Mouse (Mus musculus): ENCODE data around the gene Zfp618.

DNA sequence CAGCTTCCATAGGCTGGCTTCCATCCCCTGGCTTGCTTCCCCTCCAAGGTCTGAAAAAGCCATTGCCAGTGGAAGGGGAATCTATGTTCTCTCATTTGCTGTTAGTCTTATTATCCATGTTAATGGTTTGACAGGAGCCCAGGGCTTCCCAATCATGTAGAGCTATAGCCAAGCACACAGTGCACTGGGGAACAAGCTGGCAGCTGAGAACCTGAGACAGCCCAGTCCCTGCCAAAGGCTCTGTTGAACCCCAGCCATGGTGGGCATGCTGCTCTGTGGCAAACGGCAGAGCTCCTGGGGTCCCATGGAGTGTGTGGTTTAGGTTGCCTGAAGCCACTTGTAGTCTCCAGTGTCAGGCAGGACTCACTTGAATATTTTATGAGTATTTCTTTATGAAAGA is 44.4 kb downstream of the Zfp618 start:
- TF ChIP-seq GATA1 (IDR thresholded peaks at IDR 0.05; ENCODE audit: borderline replicate concordance, low read length) (no peak), FLI1 (IDR thresholded peaks at IDR 0.05; ENCODE audit: low read length) (no peak)
